Mouse (Mus musculus) kidney, postnatal 0 days (tissue): ENCODE measurements around the gene Liph. TPM values are rescaled to one million over a fixed set of nuclear protein-coding genes. Genes with fewer than 3 reads are reported as not detected.

Source experiments
- ATAC-seq: fragments of 200-750 bp; cut with Nextera tagmentation; replicated peaks from 2 replicates; pipeline ENCODE4 v1.8.0; 2017; ENCODE audit warnings: low read depth, moderate number of reproducible peaks, moderate TSS enrichment, moderate library complexity; ENCODE audit not compliant: low FRiP score
- DNase-seq: peaks from one replicate; pipeline ENCODE4 v3.0.0-alpha.2; 2016; ENCODE audit warnings: low spot score
- H3K27ac ChIP-seq: fragments of 300-500 bp; sonication (generic); 2 replicates; pipeline ENCODE4 v1.5.1; 2014; ENCODE audit warnings: mild to moderate bottlenecking
- H3K27me3 ChIP-seq: fragments of 300-500 bp; sonication (generic); 2 replicates; pipeline ENCODE4 v1.6.1; 2014; ENCODE audit warnings: low read length, mixed read lengths; ENCODE audit not compliant: insufficient read depth
- H3K36me3 ChIP-seq: fragments of 300-500 bp; sonication (generic); 2 replicates; pipeline ENCODE4 v1.6.1; 2014; ENCODE audit warnings: low read length, mixed read lengths; ENCODE audit not compliant: insufficient read depth
- H3K4me1 ChIP-seq: fragments of 300-500 bp; sonication (generic); replicated peaks from 2 replicates; pipeline ENCODE4 v1.6.1; 2014; ENCODE audit warnings: antibody characterized with exemption, low read length, mixed read lengths; ENCODE audit not compliant: insufficient read depth
- H3K4me2 ChIP-seq: fragments of 300-500 bp; sonication (generic); 2 replicates; pipeline ENCODE4 v1.6.1; 2014; ENCODE audit warnings: mild to moderate bottlenecking, low read length, moderate library complexity, mixed read lengths
- H3K4me3 ChIP-seq: fragments of 300-500 bp; sonication (generic); replicated peaks from 2 replicates; pipeline ENCODE4 v1.5.1; 2014; ENCODE audit warnings: low read depth, low read length
- H3K9ac ChIP-seq: fragments of 300-500 bp; sonication (generic); 2 replicates; pipeline ENCODE4 v1.6.1; 2014; ENCODE audit warnings: low read depth, low read length
- H3K9me3 ChIP-seq: fragments of 300-500 bp; sonication (generic); replicated peaks from 2 replicates; pipeline ENCODE4 v1.6.1; 2016; ENCODE audit warnings: low read length, inconsistent platforms, mixed read lengths
- CTCF ChIP-seq: IDR thresholded peaks from 2 replicates; pipeline ENCODE4 v1.5.1; 2016; ENCODE audit warnings: antibody characterized with exemption, low read depth, mild to moderate bottlenecking, moderate library complexity
- WGBS: fragments of 180-500 bp; shearing (Covaris S2); extraction: QIAGEN DNeasy Blood & Tissue Kit; methylation state at CpG from one replicate; pipeline ENCODE4 v1.1.7; 2014; 5-methylcytosine and 5-hydroxymethylcytosine counted together
- polyA plus RNA-seq: library from polyadenylated mRNA; unstranded; fragments of >200 nt; fragmentation: Nextera tagmentation; extraction: Ambion mirVana; gene quantifications from 2 replicates; pipeline ENCODE4 v1.2.1, GENCODE M21; 2015

The Liph gene
- polyA plus RNA-seq, 1 experiment from 2014 or later = 1.0 TPM

- Histone ChIP-seq H3K27ac (no peak overlapping the region), H3K36me3 (no peaks in the 10 kb centered on the region), H3K9me3 (no peaks in the 10 kb centered on the region), H3K4me1 (no peaks in the 10 kb centered on the region), H3K27me3 (no peaks in the 10 kb centered on the region), H3K4me2 (no peak overlapping the region), H3K9ac (no peak overlapping the region), H3K4me3 (no peak overlapping the region)
- TF ChIP-seq CTCF = no peak
- 93% methylated on average over 6 of the region's 6 CpGs for WGBS
- DNase-seq (no peak), ATAC-seq (no peak)
These were observed 88.6 kb downstream of the Liph start for GRCm38 (mm10) chr16:21906902-21907301.

- H3K4me3 ChIP-seq = no peak overlapping the region
- no peaks in the 10 kb centered on the region for H3K9me3 ChIP-seq
- no peaks in the 10 kb centered on the region for H3K27me3 ChIP-seq
- no peak overlapping the region for H3K4me2 ChIP-seq
- no peaks in the 10 kb centered on the region for H3K36me3 ChIP-seq
- no peak for DNase-seq
- no peak overlapping the region for H3K9ac ChIP-seq
- no peak for TF ChIP-seq CTCF
- ATAC-seq = no peak
- no peak overlapping the region for H3K27ac ChIP-seq
- 89% methylated on average over 7 of the region's 7 CpGs for WGBS
- no peaks in the 10 kb centered on the region for H3K4me1 ChIP-seq
These were observed 89.5 kb downstream of the Liph start for GRCm38 (mm10) chr16:21905996-21906395.

GRCm38 (mm10) chr16:21904636-21905035 is 90.8 kb downstream of the Liph start:
- H3K4me2 ChIP-seq = no peak overlapping the region
- WGBS = 80% methylated on average over 10 of the region's 10 CpGs
- H3K27ac ChIP-seq = no peak overlapping the region
- no peak overlapping the region for H3K4me3 ChIP-seq
- no peaks in the 10 kb centered on the region for H3K4me1 ChIP-seq
- no peaks in the 10 kb centered on the region for H3K36me3 ChIP-seq
- no peak for TF ChIP-seq CTCF
- no peaks in the 10 kb centered on the region for H3K9me3 ChIP-seq
- DNase-seq (no peak), ATAC-seq (no peak)
- H3K27me3 ChIP-seq = no peaks in the 10 kb centered on the region
- H3K9ac ChIP-seq = no peak overlapping the region

Other genes starting within 250 kb of the Liph start
- 16.5 and 17.8 TPM in 2 replicates for gene Ehhadh, start 207.9 kb downstream of the Liph start, polyA plus RNA-seq
- gene Map3k13, start 201.3 kb downstream of the Liph start, polyA plus RNA-seq = 0.53 and 0.66 TPM in 2 replicates
- 21.7 and 23.8 TPM in 2 replicates for gene Tmem41a, start 48.1 kb downstream of the Liph start, polyA plus RNA-seq
- gene Senp2, start 13.8 kb upstream of the Liph start, polyA plus RNA-seq = 22.7 and 25.0 TPM in 2 replicates
- 34.8 and 35.0 TPM in 2 replicates for gene Igf2bp2, start 167.6 kb upstream of the Liph start, polyA plus RNA-seq